Mouse (Mus musculus): ENCODE results near the gene Tmem200b. TPM values are rescaled to one million over a fixed set of nuclear protein-coding genes. Genes with fewer than 3 reads are reported as not detected.

The Tmem200b gene
- total and polyA plus RNA-seq, 3 experiments, result not detected

- DNase-seq (ENCODE audit: low read depth, low spot score), result no peak
- no peak overlapping the region for H3K27ac ChIP-seq (ENCODE audit: control insufficient read depth, low read depth, low read length)
- no peak for TF ChIP-seq ZNF384 (IDR thresholded peaks at IDR 0.05; ENCODE audit: low read depth, low read length)
- no peak for TF ChIP-seq MAFK (IDR thresholded peaks at IDR 0.05; ENCODE audit: borderline replicate concordance, low read depth, low read length)
- no peak for TF ChIP-seq EP300 (IDR thresholded peaks at IDR 0.05; ENCODE audit: low read depth in 1 of 2, low read length in 2 of 2)
- no peak for TF ChIP-seq USF1 (IDR thresholded peaks at IDR 0.05; ENCODE audit: low read depth, low read length)
- TF ChIP-seq GABPA (IDR thresholded peaks at IDR 0.05; ENCODE audit: low read depth, low read length), result no peak
- no peaks in the 10 kb centered on the region for H3K9me3 ChIP-seq (replicated peaks; ENCODE audit: insufficient read depth, low read length)
- H3K27me3 ChIP-seq (ENCODE audit: control insufficient read depth in 1 of 2, insufficient read depth in 2 of 2, low read length in 2 of 2), result no peaks in the 10 kb centered on the region
- H3K79me2 ChIP-seq (ENCODE audit: control insufficient read depth, insufficient read depth, low read length, poor library complexity), result no peaks in the 10 kb centered on the region
- H3K4me1 ChIP-seq (ENCODE audit: control insufficient read depth in 1 of 2, insufficient read depth in 2 of 2, low read length in 2 of 2), result no peaks in the 10 kb centered on the region
- no peak overlapping the region for H3K4me3 ChIP-seq (ENCODE audit: control insufficient read depth in 1 of 2, insufficient read depth in 1 of 2, low read depth in 2 of 2, low read length in 2 of 2)
- H3K36me3 ChIP-seq (ENCODE audit: control insufficient read depth in 1 of 2, insufficient read depth in 2 of 2, low read length in 2 of 2), result no peaks in the 10 kb centered on the region; a peak in 1 of 4 replicates
- H3K9ac ChIP-seq (ENCODE audit: control insufficient read depth, low read depth, low read length, poor library complexity, severe bottlenecking), result no peak overlapping the region
Observed at GRCm38 (mm10) chr4:131918711-131919500, 2.7 kb upstream of the Tmem200b start.

GRCm38 (mm10) chr4:131919506-131920140 lies 1.9 kb upstream of the Tmem200b start:
- TF ChIP-seq MAZ (IDR thresholded peaks at IDR 0.05; ENCODE audit: low read depth, low read length) (no peak), MAX (IDR thresholded peaks at IDR 0.05; ENCODE audit: low read length) (no peak), TCF12 (IDR thresholded peaks at IDR 0.05; ENCODE audit: low read depth, low read length) (no peak), ZMIZ1 (IDR thresholded peaks at IDR 0.05; ENCODE audit: low read depth, low read length) (no peak), EP300 (IDR thresholded peaks at IDR 0.05; ENCODE audit: low read depth in 1 of 2, low read length in 2 of 2) (no peak), RAD21 (IDR thresholded peaks at IDR 0.05; ENCODE audit: low read depth, low read length) (no peak), TAL1 (IDR thresholded peaks at IDR 0.05; ENCODE audit: low read length) (no peak), UBTF (IDR thresholded peaks at IDR 0.05; ENCODE audit: borderline replicate concordance, insufficient read depth, low read depth, low read length) (no peak), POLR2A (IDR thresholded peaks at IDR 0.05; ENCODE audit: control insufficient read depth in 1 of 2, insufficient read depth in 1 of 2, low read depth in 1 of 2, low read length in 2 of 2, poor library complexity in 1 of 2) (no peak), MYC (IDR thresholded peaks at IDR 0.05; ENCODE audit: low read depth, low read length) (no peak), GATA1 (IDR thresholded peaks at IDR 0.05; ENCODE audit: low read depth, low read length) (no peak), ELF1 (IDR thresholded peaks at IDR 0.05; ENCODE audit: low read depth, low read length) (no peak), POLR2AphosphoS2 (IDR thresholded peaks at IDR 0.05; ENCODE audit: low read length) (no peak), ZKSCAN1 (IDR thresholded peaks at IDR 0.05; ENCODE audit: low read depth, low read length) (no peak), ETS1 (IDR thresholded peaks at IDR 0.05; ENCODE audit: low read depth, low read length) (no peak), USF1 (IDR thresholded peaks at IDR 0.05; ENCODE audit: low read depth, low read length) (no peak), ZNF384 (IDR thresholded peaks at IDR 0.05; ENCODE audit: low read depth, low read length) (no peak), JUND (IDR thresholded peaks at IDR 0.05; ENCODE audit: low read depth, low read length) (no peak)
- H3K9ac ChIP-seq (ENCODE audit: control insufficient read depth, low read depth, low read length, poor library complexity, severe bottlenecking), result no peak overlapping the region
- H3K9me3 ChIP-seq (replicated peaks; ENCODE audit: insufficient read depth, low read length), result no peaks in the 10 kb centered on the region
- no peaks in the 10 kb centered on the region for H3K4me1 ChIP-seq (ENCODE audit: control insufficient read depth in 1 of 2, insufficient read depth in 2 of 2, low read length in 2 of 2)
- no peak overlapping the region for H3K4me3 ChIP-seq (ENCODE audit: control insufficient read depth in 1 of 2, insufficient read depth in 1 of 2, low read depth in 2 of 2, low read length in 2 of 2)
- H3K27me3 ChIP-seq (ENCODE audit: control insufficient read depth in 1 of 2, insufficient read depth in 2 of 2, low read length in 2 of 2), result no peaks in the 10 kb centered on the region
- H3K79me2 ChIP-seq (ENCODE audit: control insufficient read depth, insufficient read depth, low read length, poor library complexity), result no peaks in the 10 kb centered on the region
- H3K36me3 ChIP-seq (ENCODE audit: control insufficient read depth in 1 of 2, insufficient read depth in 2 of 2, low read length in 2 of 2), result no peaks in the 10 kb centered on the region; a peak in 1 of 4 replicates
- no peak overlapping the region for H3K27ac ChIP-seq (ENCODE audit: control insufficient read depth, low read depth, low read length)
- DNase-seq (ENCODE audit: low read depth, low spot score), result no peak

All from MEL (cell line).